Mouse (Mus musculus) E14TG2a.4 (cell line): ENCODE data around the gene Stard10.

Source experiments
- CTCF ChIP-seq: conservative IDR thresholded peaks from 2 replicates; pipeline ENCODE4 v1.5.1; 2014; ENCODE audit warnings: low read length
- NANOG ChIP-seq: IDR thresholded peaks from 2 replicates; pipeline ENCODE4 v1.6.1; 2014; ENCODE audit warnings: borderline replicate concordance, low read length, mixed read lengths
- POU5F1 ChIP-seq: IDR thresholded peaks from 2 replicates; pipeline ENCODE4 v1.6.1; 2014; ENCODE audit warnings: low read length, borderline replicate concordance

GRCm38 (mm10) chr7:101291641-101292040, 25.2 kb upstream of the Stard10 start:
- no peak for TF ChIP-seq NANOG
- no peak for TF ChIP-seq CTCF
- no peak for TF ChIP-seq POU5F1
